Mouse (Mus musculus) lung, postnatal 25 days (tissue): Measurements from ENCODE around the gene Trim58.
A peak's percentile ranks its signal among the peaks of the same experiment; 100 is the strongest.

Experiments
- DNase-seq: peaks from one replicate; pipeline ENCODE4 v3.0.0; 2022; ENCODE audit warnings: low spot score

Gene Trim58

DNA sequence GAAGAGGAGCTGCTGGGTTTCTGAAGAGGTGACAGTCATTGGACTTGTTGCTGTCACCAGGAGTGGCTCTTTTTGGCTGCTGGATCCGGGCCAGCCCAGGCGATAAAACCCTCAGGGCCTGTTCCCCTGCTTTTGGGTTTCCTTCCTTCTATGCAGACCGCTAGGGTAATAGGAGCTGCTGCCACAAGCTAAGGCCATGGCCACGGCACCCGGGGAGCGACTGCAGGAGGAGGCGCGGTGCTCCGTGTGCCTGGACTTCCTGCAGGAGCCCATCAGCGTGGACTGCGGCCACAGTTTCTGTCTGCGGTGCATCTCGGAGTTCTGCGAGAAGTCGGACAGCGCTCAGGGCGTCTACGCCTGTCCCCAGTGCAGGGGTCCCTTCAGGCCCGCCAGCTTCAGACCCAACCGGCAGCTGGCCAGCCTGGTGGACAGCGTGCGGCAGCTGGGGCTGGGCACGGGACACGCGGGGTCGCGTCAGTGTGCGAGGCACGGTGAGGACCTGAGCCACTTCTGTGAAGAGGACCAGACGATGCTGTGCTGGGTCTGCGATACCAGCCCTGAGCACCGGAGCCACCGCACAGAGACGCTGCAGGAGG is at the start of gene Trim58:
Gene Trim58 (plus strand): TSS at position 194 of the 596 bp plus-strand sequence.
- DNase-seq = no peak

DNA sequence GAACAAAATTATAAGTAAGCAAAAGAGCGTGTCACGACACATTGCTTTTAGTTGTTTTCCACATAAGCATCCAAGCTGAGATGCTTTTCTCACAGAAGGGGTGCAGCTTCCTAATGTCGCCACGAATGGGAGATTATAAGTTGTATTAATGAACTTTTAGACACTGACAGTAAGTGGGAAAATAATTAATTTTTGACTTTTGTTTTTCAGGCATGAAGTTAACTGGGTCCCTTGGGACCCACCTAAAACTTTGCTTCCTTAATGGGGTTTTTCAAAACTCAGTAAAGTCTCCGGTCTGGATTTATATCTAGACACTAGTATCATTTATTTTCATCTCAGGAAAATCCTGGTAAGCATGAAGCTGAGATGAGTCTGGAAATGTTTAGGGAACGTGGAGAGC is 45.5 kb upstream of the Trim58 start, which contains the start of gene Olfr324:
Gene Olfr324 (plus strand): TSS at position 301 of the 400 bp plus-strand sequence.
- DNase-seq = no peak

DNA sequence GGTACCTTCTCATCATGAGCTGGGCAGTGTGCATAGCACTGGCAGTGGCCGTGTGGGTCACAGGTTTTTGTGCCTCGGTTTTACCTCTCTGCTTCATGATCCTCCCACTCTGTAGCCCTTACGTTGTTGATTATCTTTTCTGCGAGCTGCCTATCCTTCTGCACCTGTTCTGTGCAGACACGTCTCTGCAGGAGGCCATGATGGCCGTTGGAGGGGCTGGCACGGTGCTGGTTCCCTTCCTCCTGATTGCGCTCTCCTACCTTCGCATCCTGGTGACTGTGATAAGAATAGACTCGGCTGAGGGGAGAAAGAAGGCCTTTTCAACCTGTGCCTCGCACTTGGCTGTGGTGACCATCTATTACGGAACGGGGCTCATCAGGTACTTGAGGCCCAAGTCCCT is 42.4 kb upstream of the Trim58 start:
- DNase-seq = no peak

GRCm38 (mm10) chr11:58602062-58602461 is 38.2 kb upstream of the Trim58 start:
- DNase-seq = no peak

DNA sequence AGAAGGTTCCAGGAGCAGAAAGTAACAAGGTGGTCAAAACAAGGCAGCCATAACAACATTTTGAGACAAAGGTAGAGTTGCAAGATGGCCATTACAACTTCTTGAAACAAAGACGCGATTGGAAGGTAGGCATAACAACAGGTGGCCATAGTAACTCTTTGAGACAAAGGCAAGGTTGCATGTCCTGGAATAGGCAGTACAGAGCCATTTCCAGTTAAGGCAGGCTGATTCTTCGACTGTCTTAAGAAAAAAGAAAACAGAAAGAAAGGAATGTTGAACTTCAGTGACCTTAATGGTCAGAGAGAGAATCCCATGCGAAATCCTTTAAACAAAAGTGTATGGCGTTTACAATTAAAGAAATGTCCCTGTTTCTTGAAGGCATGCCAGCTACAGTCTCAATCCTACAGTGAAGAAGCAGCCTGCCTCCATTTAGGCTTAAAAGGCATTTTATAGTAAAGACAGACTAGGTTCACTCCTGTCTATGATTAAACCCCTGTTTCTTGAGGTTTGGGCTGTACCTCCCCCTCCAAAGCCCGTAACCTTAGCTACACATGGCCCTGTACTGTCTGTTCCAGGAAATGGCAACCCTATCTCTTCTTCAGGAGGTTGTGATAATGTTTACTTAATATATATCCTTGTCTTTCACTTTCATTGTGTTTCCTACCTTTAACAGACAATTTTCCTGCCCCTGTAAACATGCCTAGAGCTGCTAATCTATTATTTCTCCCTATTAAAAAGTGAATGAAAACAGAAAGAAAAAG is 37.3 kb upstream of the Trim58 start:
- no peak for DNase-seq

DNA sequence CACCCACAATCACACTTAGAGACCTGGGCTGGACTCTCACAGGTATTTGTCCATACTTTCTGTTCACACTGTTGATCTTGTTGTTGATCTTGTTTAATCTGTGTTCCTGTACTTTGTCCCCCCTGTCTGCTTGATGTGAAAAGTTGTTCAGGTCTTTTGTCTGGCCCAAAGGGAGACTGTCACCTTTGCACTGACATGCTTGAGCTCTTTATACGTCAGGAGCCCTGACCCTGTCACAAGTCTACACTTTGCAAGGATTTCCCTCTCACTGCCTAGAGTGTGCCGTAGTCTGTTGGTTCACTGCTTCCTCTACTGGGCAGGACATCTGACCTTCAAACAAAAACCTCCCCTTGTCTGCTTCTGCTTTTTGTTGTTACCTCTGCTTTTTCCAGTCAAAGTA is 35.6 kb upstream of the Trim58 start:
- DNase-seq = no peak

- no peak for DNase-seq
These were observed 35.0 kb upstream of the Trim58 start for GRCm38 (mm10) chr11:58605228-58605627.

- no peak for DNase-seq
These were observed 33.9 kb upstream of the Trim58 start for GRCm38 (mm10) chr11:58606177-58606919.

GRCm38 (mm10) chr11:58607030-58607429 is 33.2 kb upstream of the Trim58 start:
- no peak for DNase-seq

DNA sequence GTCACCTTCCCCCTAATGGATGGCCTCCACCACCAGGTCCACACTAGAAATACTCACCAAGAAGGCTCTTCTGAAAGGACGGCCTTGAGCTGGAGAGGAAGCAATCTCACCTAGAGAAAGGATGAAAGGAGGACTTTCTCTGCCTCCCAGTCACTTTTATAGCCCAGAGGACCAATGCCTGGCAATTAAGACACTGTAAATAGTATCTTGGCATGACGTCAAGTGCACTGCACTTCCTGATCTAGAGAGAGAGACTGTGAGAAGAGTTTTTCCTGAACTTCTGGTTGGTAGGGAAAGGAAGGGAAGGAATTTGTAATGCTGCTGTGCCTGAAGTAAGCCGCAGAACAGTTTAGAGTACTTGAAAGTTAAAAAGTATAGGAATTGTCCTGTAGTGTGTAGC is 26.9 kb upstream of the Trim58 start:
- DNase-seq = no peak

GRCm38 (mm10) chr11:58614526-58614925 is 25.7 kb upstream of the Trim58 start:
- no peak for DNase-seq

GRCm38 (mm10) chr11:58615975-58616374 is 24.3 kb upstream of the Trim58 start, which contains the start of gene 2210407C18Rik:
Gene 2210407C18Rik (minus strand): TSS chr11:58616075.
- DNase-seq = no peak

DNA sequence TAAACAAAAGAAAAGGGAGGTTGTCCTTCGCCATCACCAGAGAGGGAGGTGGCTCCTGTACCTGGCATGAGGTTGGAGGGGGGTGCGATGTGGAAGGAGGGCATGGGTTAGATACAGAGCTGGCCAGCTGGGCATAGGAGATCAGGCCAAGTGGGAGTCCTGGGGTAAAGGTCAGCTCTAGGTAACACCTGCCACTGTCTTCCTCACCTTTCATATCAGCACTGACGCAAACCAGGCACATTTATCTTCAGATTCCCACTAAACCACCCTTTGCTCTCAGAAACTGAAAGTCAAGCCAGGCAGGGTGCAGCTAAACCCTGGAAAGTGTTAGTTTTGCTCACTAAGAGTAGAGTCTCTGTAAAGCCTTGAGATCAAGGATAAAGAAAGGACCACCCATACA is 21.9 kb upstream of the Trim58 start:
- DNase-seq = no peak

DNA sequence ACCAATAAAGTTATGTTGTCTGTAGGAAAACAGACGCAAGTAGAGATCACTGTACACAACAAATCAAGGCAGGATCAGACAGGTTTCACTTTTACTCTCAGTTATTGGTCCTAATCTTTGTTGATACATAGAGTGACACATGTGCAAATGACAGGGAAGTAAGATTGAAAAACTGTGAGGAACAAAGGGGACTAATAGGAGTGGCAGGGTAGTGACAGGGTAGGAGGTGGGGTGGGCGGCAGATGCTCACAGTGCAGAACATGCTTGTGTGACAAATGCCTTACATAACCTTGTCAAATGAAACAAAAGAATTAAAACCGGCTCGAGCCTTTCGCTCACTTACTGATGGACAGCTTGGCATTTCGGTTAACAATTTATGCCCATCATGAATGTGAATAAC is 21.5 kb upstream of the Trim58 start:
- no peak for DNase-seq

- DNase-seq = no peak
These were observed 14.1 kb upstream of the Trim58 start for GRCm38 (mm10) chr11:58626146-58626545.

DNA sequence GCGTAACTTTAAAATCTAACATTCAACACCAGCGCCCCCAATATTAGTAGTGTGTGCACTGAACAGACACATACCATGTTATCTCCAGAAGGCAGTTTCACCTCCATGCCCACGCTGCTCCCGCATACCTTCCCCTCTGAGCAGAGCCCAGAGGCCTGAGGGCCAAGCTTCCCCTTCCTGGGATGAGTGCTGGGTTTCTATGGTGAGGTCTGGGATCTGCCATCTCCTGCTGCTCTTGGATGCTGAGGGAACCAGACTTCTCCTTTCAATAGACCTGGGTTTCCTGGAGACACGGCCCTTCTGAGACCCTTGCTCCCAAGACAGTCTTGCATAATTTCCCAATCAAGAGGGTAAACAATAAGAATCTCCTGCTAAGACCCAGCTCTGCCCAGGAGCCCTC is 9.9 kb upstream of the Trim58 start, which contains the start of gene Olfr323:
Gene Olfr323 (minus strand): TSS at position 101 of the 400 bp plus-strand sequence.
- DNase-seq = no peak

DNA sequence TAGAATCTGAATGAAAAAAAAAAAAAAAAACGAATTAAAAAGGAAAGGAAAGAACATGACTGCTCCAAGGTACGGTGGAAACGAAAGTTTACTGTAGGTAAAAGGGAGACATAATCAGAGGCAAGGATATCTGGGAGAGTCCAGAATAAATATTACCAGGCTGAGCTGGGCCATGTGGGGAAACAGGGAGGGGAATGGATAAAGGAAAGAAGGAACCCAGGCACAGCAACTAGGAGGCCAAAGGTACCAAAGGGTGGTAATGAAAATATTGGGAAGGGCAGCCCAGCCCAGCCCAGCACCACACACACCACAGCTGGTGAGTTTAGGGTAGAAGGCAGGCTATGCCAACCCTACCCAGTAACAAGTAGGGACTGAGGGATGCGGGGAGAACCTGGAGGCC is 5.4 kb upstream of the Trim58 start:
- DNase-seq = no peak

DNA sequence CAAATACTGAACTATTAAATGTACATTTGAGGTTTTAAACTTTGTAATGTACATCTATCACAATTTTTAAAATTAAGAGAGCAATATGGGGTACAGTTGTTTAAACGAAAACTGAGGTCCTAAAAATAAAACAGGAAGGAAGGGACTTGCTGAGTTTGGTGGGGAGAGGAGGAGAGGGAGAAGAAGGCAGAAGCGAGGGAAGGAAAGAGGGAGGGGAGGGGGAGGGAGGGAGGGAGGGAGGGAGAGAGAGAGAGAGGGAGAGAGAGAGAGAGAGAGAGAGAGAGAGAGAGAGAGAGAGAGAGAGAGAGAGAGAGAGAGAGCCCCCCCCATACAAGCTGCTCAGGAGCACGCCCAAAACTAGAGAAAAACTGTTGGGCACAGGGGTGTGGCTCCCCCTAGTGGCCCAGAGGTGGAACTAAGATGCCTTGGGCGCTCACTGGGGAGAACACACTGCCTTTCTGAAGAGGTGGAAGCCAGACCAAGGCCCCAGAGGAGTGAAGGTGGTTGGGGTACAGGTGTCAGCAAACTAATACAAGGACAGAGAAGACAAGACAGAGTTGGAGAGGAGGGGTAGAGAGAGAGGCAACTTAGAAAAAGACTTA is 3.8 kb upstream of the Trim58 start:
- peak; percentile 7 for DNase-seq

GRCm38 (mm10) chr11:58638176-58638701 is 2.0 kb upstream of the Trim58 start:
- no peak for DNase-seq

DNA sequence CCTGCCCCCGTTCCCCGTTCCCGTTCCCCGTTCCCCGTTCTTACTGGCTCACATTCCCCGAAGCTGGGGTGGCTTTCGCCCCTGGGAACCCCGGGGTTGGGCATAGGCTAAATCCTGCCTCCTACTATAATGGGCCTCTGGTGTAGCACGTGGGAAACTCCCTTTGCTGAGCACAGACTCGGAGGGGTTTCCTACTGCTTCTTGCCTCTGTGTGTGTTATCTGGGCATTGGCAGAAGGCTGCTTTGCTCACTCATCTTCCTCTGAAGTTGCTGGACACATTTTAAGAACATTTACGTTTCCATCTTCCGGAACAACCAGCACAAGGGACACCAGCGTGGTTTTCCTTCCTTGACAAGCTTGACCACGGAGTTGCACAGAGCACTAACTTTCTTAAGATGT is 792 bp downstream of the Trim58 start:
- DNase-seq = no peak

- no peak for DNase-seq
These were observed 1.5 kb downstream of the Trim58 start for GRCm38 (mm10) chr11:58641638-58642358.
